Mouse (Mus musculus) fibroblast of lung, adult 2 months (primary cell): ENCODE measurements around the gene Mgmt.

ENCODE experiments used
- DNase-seq: peaks from one replicate; pipeline ENCODE4 v3.0.0-alpha.2; 2011; ENCODE audit warnings: low read depth

Gene Mgmt

GRCm38 (mm10) chr7:137002431-137002830 lies 108.0 kb downstream of the Mgmt start:
- DNase-seq, result no peak

GRCm38 (mm10) chr7:137005293-137005692 lies 110.9 kb downstream of the Mgmt start:
- DNase-seq, result no peak

- no peak for DNase-seq
Observed at GRCm38 (mm10) chr7:137008321-137008720, 113.9 kb downstream of the Mgmt start.

- DNase-seq, result no peak
Observed at GRCm38 (mm10) chr7:137009732-137010275, 115.4 kb downstream of the Mgmt start.

- DNase-seq, result no peak
Observed at GRCm38 (mm10) chr7:137010451-137010850, 116.0 kb downstream of the Mgmt start.

GRCm38 (mm10) chr7:137012687-137013086 lies 118.3 kb downstream of the Mgmt start:
- no peak for DNase-seq

GRCm38 (mm10) chr7:137013433-137013832 lies 119.0 kb downstream of the Mgmt start:
- no peak for DNase-seq

GRCm38 (mm10) chr7:137018614-137019013 lies 124.2 kb downstream of the Mgmt start:
- no peak for DNase-seq

GRCm38 (mm10) chr7:137020195-137020594 lies 125.8 kb downstream of the Mgmt start:
- no peak for DNase-seq

GRCm38 (mm10) chr7:137030789-137031188 lies 136.4 kb downstream of the Mgmt start:
- DNase-seq, result no peak

- no peak for DNase-seq
Observed at GRCm38 (mm10) chr7:137033177-137033576, 138.8 kb downstream of the Mgmt start.

- no peak for DNase-seq
Observed at GRCm38 (mm10) chr7:137034986-137035385, 140.6 kb downstream of the Mgmt start.

GRCm38 (mm10) chr7:137035916-137036315 lies 141.5 kb downstream of the Mgmt start:
- DNase-seq, result no peak

GRCm38 (mm10) chr7:137037471-137037870 lies 143.1 kb downstream of the Mgmt start:
- DNase-seq, result no peak

- no peak for DNase-seq
Observed at GRCm38 (mm10) chr7:137037872-137038271, 143.5 kb downstream of the Mgmt start.

- DNase-seq, result no peak
Observed at GRCm38 (mm10) chr7:137038311-137038945, 144.0 kb downstream of the Mgmt start.

- no peak for DNase-seq
Observed at GRCm38 (mm10) chr7:137038946-137039320, 144.5 kb downstream of the Mgmt start.

- DNase-seq, result no peak
Observed at GRCm38 (mm10) chr7:137040646-137041045, 146.2 kb downstream of the Mgmt start.

GRCm38 (mm10) chr7:137046891-137047290 lies 152.5 kb downstream of the Mgmt start:
- no peak for DNase-seq

GRCm38 (mm10) chr7:137048086-137048922 lies 153.9 kb downstream of the Mgmt start:
- DNase-seq, result no peak

GRCm38 (mm10) chr7:137054343-137054742 lies 159.9 kb downstream of the Mgmt start:
- DNase-seq, result no peak

GRCm38 (mm10) chr7:137056126-137056525 lies 161.7 kb downstream of the Mgmt start:
- DNase-seq, result no peak

GRCm38 (mm10) chr7:137060488-137060887 lies 166.1 kb downstream of the Mgmt start:
- no peak for DNase-seq
